Mouse (Mus musculus) splenic B cell, adult 2 months (primary cell): Measurements from ENCODE around the gene Csnk2a1.
"Not testable (repeated sequence)": the region's sequence is repeated elsewhere in the genome, so short reads cannot be mapped to it uniquely, and the experiment has no call there.

Experiments
- DNase-seq: peaks from one replicate; pipeline ENCODE4 v3.0.0-alpha.2; 2011; ENCODE audit warnings: low read depth, low spot score
- H3K27me3 ChIP-seq: 2 replicates; pipeline ENCODE4 v1.6.1; 2012; ENCODE audit warnings: mild to moderate bottlenecking, low read length, moderate library complexity, mixed read lengths; ENCODE audit not compliant: control insufficient read depth, poor library complexity, insufficient read depth, severe bottlenecking
- H3K36me3 ChIP-seq: 2 replicates; pipeline ENCODE4 v1.6.1; 2012; ENCODE audit warnings: mild to moderate bottlenecking, low read length, moderate library complexity, mixed read lengths; ENCODE audit not compliant: control insufficient read depth, poor library complexity, insufficient read depth, severe bottlenecking

Csnk2a1 gene

DNA sequence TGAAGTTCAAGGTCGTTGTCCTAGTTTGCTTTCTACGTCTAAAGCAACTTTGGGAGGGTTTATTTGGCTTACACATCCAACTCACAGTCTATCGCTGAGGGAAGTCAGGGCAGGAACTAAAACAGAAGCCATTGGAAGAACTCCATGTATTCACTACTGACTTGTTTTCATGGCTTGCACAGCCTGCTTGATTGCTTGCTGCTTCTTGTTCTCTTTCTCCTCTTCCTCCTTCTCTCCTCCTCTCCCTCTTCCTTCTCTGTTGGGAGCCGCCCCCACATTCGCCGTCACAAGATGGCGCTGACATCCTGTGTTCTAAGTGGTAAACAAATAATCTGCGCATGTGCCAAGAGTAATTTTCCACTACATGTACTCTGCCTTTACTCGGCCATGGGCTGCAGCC, 20.5 kb upstream of the Csnk2a1 start:
- not testable (repeated sequence) for DNase-seq

DNA sequence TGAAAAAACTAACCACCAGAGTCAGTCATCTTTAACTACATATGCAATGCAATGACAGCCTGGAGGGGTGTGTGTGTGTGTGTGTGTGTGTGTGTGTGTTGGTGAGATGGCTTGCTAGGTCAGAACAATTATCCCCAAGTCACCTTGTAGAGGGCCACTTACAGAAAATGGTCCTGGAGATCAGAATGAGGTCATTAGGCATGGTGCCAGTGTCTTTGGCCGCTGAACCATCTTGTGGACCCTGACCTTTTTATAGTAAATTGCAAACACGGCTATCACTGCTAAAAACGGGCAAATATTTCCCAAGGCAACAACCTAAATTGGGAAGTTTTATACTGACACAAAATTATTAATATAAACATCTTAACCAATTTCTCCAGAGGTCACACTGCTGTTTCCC, 14.8 kb upstream of the Csnk2a1 start:
- DNase-seq = no peak
- Histone ChIP-seq H3K27me3 (no peaks in the 10 kb centered on the region), H3K36me3 (no peaks in the 10 kb centered on the region)

More for the DNA sequence above, 20.5 kb upstream of the Csnk2a1 start:
- not testable (repeated sequence) for H3K27me3 ChIP-seq, H3K36me3 ChIP-seq

DNA sequence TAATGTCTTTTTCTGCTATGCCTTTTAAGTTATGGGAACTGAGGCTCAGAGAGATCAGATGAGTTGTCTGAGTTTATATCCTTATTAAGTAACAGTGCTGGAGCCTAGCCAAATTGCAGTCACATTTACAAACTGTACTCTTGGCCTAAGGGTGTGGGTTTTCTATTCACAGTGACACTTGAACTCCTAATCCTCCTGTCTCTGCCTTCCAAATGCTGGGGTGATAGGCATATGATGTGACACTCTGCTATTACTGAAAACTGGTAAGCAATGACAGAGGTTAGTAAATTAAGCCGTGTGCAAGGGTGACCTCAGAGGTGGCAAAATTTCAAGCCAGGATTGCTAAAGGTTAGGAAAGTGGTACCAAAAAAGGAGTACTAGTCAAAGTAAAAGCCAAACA, 9.7 kb upstream of the Csnk2a1 start:
- Histone ChIP-seq H3K36me3 (no peaks in the 10 kb centered on the region), H3K27me3 (no peaks in the 10 kb centered on the region)
- no peak for DNase-seq

DNA sequence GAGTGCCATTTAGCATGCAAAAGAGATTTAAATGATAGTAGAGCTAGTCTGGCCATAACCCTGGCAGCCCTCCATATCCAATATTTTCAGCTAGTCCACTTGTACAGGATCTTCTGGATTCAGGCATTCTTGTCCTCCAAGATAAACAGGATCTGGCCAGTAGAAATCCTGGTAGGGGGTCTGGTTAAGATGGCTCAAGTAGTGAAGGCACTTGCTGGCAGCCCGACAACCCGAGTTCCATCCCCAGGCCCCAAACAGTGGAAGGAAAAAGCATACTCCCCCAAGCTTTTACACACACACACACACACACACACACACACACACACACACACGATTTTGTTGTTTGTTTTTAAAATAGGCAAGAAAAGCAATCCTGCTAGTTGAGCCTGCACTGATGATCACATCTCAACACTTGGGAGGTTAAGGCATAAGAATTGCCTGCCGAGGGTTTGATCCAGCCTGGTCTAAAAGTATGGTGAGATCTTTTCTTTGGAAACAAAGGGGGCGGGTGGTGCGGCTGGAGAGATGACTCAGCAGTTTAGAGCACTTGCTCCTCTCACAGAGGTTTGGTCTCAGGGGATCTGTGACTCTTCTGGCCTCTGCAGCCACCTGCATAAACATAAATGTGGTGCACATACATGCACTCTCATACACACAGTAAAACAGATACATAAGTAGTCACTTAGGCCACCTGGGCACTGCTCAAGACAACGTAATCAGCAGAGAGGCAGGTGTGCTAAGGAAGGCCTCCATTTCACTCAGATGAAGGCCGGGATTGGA, 2.9 kb upstream of the Csnk2a1 start:
- no peak for DNase-seq
- Histone ChIP-seq H3K36me3 (no peaks in the 10 kb centered on the region), H3K27me3 (no peaks in the 10 kb centered on the region)

DNA sequence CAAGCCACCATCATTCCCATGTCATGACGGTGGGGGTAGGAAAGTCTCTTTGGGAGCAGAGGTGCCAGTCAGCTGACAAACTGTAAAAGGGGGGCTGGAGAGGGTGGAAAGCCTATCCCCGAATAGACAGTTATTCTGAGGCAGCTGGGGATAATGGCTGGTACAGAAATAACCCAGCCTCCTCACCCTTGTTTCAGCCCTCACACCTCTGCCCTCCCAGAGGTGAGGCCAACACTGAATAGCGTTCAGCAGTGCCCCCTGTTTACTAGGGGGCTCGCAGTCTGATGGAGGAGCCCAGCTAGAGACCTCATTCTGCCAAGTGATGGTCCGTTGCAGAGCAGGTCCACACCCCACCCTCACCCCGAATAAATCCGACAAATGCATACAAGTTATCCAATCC, 1.1 kb upstream of the Csnk2a1 start:
- no peak for DNase-seq
- no peaks in the 10 kb centered on the region for H3K27me3 ChIP-seq
- no peaks in the 10 kb centered on the region for H3K36me3 ChIP-seq

DNA sequence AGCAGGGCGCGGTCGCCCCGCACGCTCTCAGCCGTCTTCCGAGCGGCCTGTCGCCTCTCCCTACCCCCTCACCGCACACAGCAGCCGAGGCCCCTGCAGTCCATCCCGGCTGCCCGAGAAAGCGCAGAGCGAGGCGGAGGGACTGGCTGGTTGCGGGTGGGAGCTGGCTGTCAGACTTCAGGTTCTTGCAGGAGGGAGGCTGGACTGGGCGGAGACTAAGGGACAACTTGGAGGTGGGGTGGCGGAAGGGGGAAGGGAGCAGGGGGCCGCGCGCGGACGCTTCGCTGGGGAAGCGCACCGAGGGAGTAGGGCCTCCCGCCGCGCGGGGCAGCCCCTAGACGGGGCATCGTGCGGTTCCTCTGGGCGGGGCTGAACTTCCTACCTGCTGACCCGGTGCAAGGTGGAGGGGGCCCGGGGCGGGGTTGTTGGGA, 427 bp downstream of the Csnk2a1 start:
- no peaks in the 10 kb centered on the region for H3K27me3 ChIP-seq
- DNase-seq = peak; percentile 72
- H3K36me3 ChIP-seq = no peaks in the 10 kb centered on the region

DNA sequence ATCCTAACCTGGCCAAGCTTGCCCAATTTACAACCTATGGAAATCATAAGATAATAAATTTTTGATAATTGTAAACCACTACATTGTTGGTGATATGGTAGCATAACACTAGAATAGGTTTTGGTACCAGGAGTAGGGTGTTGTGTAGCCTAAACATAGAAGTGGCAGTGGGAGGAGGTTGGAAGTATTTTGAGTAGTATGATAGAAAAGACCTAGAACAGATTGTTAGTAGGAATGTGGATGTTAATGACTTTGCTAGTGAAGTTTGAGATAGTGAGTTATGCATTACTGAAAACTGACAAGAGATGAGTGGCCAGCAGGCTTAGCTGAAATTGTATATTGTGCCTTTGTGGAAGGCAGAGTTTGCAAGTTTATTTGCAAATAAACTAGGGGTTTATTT, 3.4 kb downstream of the Csnk2a1 start:
- H3K27me3 ChIP-seq = no peaks in the 10 kb centered on the region
- no peak for DNase-seq
- H3K36me3 ChIP-seq = no peaks in the 10 kb centered on the region

DNA sequence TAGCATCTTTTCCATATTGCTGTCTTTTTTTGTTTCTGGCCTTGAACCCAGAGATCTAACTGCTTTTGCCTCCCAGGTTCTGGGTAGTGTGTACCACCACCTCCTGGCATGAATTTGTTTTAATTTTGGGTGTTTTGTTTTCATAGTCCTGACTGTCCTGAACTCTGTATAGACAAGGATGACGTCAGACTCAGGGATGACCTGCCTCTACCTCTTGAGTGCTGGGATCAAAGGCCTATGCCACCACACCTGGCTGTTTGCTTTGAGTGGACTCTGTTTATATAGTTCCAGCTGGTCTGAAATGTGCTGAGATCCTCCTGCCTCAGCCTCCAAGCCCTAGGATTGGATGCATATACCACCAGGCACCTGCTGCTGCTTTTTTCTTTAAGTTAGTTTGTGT, 11.3 kb downstream of the Csnk2a1 start:
- DNase-seq = no peak
- no peaks in the 10 kb centered on the region for H3K27me3 ChIP-seq
- 0 out of 2 replicates have a peak, but pooled peaks cover 7% of the 10 kb centered on the region for H3K36me3 ChIP-seq

DNA sequence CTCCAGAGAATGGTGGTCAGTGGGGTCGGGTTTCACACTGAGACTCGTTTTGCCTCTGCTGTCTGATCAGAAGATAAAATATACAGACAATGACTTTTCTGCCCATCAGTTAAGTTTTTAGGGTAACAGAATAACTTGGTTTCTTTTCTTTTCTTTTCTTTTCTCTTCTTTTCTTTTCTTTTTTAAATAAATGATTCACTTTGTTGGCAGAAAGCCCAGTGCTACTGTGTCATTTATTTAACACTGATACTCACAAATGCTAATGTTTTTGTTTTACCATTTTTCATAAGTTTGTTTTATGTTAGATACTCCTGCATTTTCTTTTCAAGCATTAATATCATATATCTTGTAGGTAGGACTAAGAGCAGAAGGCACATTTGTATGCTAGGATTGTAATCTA, 13.9 kb downstream of the Csnk2a1 start:
- DNase-seq = no peak
- 0 out of 2 replicates have a peak, but pooled peaks cover 7% of the 10 kb centered on the region for H3K36me3 ChIP-seq
- peaks cover 3% of the 10 kb centered on the region; the same call in 1 of the 2 replicates for H3K27me3 ChIP-seq

DNA sequence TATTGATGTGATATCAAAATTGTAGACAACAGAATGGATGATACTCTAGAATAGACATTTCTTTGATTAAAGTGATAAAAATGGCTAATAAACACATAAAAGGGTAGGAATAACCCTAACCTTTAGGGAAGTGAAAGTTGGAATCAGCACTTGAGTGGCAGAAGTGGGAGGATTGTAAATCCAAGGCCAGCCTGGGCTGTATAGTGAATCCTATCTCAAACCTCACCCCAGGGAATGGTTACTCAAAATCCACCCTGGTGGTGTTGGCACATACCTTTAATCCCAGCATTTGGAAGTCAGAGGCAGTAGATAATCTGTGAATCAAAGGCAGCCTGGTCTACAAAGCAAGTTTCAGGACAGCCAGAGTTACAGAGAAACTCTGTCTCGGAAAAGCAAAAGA, 20.6 kb downstream of the Csnk2a1 start:
- peaks cover 3% of the 10 kb centered on the region for H3K36me3 ChIP-seq
- DNase-seq = no peak
- peaks cover 3% of the 10 kb centered on the region; the same call in 1 of the 2 replicates for H3K27me3 ChIP-seq

DNA sequence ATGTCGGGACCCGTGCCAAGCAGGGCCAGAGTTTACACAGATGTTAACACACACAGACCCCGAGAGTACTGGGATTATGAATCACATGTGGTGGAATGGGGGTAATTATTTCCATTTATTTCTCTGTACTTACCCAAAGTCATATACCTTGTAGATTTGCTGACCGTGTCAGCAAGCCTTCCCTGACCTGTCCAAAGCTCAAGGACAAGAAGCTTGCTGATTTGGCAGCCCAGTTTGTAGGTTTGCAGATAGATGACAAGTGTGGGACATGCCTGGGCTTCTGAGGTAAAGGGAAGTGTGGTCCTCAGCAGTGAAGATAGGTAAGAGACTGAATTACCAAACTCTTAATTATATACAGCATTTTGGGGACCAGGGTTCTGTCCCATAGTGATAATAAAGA, 23.9 kb downstream of the Csnk2a1 start:
- no peak for DNase-seq
- Histone ChIP-seq H3K36me3 (peaks cover 6% of the 10 kb centered on the region), H3K27me3 (no peaks in the 10 kb centered on the region)

DNA sequence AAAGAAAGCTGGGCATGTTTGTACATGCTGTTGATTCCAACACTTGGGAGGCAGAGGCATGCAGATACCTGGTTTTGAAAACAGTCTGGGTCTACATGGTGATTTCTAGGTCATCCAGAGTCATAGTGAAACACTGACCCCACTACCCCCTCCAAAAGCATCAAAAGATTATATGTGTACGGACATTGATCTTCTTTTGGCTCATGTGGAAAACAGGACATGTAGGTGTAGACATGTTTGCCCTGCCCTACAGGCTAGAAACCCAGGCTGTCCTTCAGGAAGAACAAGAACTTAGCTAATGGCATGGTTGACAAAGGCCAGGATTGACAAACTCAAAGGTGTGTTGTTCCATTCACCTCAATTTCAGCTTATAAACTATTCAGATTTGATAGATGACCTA, 33.1 kb downstream of the Csnk2a1 start:
- H3K27me3 ChIP-seq = no peaks in the 10 kb centered on the region
- H3K36me3 ChIP-seq = peaks cover 10% of the 10 kb centered on the region
- no peak for DNase-seq

DNA sequence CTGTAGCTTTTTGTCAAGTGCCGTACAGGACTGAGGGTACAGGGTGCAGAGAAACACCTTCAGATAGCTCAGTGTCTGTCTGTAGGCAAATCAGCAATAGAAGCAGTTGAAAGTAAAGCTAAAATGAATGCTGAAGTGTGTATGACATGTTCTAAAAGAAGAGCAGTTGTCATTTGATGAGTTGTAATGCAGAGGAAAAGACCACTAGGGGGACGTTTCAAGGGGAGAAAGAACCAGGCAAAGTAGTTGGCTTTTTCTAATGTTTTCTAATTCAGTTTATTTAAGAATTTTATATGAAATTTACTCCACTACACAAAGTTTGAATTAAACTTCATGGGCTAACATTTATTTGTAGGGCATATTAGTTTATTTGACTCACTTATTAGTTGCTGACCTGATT, 47.0 kb downstream of the Csnk2a1 start:
- Histone ChIP-seq H3K27me3 (no peaks in the 10 kb centered on the region), H3K36me3 (peaks cover 9% of the 10 kb centered on the region)
- DNase-seq = peak; percentile 23

DNA sequence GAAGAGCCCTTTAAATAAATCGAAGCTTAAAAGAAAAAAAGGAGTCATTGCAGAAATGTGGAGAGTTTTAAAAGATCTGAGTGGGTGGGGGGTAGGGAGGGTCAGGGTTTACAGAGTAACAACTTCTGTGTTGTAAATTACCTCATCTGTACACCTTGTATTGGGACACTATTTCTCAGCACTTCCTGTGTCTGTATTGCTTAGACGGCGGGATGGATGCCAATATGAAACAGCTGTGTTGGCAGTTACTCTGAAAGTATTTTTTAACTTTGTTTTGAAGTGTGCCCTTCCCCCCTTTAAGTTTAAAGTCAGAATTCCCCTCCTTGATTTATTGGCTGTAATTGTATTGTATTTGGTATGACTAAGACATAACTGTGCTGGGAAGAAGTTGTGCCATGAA, 54.8 kb downstream of the Csnk2a1 start:
- Histone ChIP-seq H3K27me3 (no peaks in the 10 kb centered on the region), H3K36me3 (peaks cover 12% of the 10 kb centered on the region; the same call in 1 of the 2 replicates)
- no peak for DNase-seq

DNA sequence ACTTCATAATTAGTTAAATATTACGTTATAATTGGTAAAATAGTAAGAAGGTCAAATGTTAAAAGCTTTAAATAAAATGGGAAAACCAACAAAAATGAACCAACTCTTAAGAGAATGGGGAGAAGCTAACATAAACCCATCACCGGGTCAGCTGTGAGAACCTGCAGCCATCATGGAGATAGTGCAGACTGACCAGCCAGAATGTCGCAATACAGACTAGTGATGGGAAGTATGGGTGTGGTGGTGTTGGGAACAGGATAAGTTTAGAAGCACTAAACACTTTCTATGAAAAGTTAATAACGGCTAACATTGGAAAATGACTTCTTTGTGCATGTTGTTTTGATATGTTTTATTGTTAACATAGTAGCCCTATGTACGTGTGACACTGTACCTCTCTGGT, 60.9 kb downstream of the Csnk2a1 start:
- Histone ChIP-seq H3K36me3 (peaks cover 2% of the 10 kb centered on the region; the same call in 1 of the 2 replicates), H3K27me3 (no peaks in the 10 kb centered on the region)
- DNase-seq = no peak

DNA sequence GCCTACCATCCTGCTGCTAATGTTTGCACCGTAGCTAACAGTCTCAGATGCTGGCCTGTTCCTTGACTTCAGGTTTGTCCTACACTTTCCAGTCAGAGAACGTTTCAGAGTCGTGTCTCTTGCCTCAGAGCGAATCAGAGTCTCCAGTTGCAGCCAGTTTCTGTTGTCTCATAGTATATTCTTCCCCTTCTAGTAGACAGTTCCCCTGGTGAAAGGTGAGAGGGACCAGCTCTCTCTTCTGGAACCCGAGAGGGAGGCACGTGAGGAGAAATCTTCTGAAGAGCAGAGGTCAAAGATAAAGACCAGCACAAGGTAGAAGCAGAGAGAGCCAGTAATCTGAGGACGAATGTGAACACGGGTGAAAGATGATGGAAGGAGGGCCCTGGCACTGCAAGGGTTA, 61.4 kb downstream of the Csnk2a1 start:
- Histone ChIP-seq H3K36me3 (peaks cover 2% of the 10 kb centered on the region; the same call in 1 of the 2 replicates), H3K27me3 (no peaks in the 10 kb centered on the region)
- DNase-seq = no peak
